Mouse (Mus musculus): ENCODE data around the gene Socs2. TPM values are rescaled to one million over a fixed set of nuclear protein-coding genes. Genes with fewer than 3 reads are reported as not detected.

The Socs2 gene
- total and polyA plus RNA-seq, 3 experiments: 16.5 to 24.9 TPM; not detected in 1

DNA sequence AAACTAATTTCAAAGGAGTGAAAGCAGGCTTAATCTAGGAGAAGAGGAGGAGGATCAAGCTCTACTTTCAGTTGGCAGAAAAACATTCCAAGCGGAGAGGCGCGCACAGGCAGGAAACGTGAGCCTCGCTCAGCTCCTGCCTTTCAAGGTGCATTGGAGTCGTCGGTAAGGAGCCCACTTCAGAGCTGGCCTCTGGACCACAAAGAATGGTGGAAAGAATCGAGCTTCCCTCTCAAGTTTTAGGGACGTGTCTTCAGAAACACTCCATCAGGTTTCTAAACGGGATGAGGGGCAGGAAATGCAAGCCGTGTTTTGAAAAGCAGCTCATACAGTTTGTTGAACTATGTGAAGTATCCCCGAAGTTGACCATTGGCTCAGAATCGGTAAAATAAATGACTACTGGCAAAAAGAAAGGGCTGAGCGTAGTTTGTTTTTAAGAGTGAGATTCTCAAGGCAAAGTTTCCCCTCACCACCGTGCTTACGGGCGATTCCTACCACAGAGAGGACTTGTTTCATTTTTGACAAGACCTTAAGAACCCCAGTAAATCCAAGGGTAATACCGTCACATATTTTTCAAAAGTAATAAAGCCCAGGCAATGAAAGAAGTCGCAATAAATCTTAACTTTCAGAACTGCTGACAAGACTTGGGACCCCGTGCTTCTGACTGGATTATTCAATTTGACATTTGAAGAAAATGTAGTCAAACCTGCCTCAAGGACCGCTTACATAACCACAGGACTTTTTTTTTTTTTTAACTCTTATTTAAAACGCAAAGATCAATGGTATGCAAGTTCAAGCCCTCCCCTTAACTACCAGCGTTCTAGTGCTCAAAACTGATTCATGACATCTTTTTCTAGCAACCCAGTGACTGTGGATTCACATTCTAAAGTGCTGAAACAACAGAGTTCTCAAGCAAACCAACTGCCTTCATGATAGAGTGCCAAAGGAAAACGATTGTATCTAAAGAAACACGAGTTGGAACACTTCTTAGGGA lies 21.9 kb downstream of the Socs2 start:
- TF ChIP-seq MYC (IDR thresholded peaks at IDR 0.05; ENCODE audit: low read depth, low read length): no peak
- TF ChIP-seq POLR2AphosphoS5 (IDR thresholded peaks at IDR 0.05; ENCODE audit: borderline replicate concordance, low read depth, low read length): no peak
- TF ChIP-seq ZMIZ1 (IDR thresholded peaks at IDR 0.05; ENCODE audit: low read depth, low read length): no peak
- no peak for TF ChIP-seq TAL1 (IDR thresholded peaks at IDR 0.05; ENCODE audit: low read length)
- no peak for TF ChIP-seq MAFK (IDR thresholded peaks at IDR 0.05; ENCODE audit: borderline replicate concordance, low read depth, low read length)
- no peak for TF ChIP-seq MAZ (IDR thresholded peaks at IDR 0.05; ENCODE audit: low read depth, low read length)
- TF ChIP-seq HCFC1 (IDR thresholded peaks at IDR 0.05; ENCODE audit: low read depth, low read length): no peak
- no peak for TF ChIP-seq JUND (IDR thresholded peaks at IDR 0.05; ENCODE audit: low read depth, low read length)
- no peak for TF ChIP-seq CHD2 (IDR thresholded peaks at IDR 0.05; ENCODE audit: low read length)
- no peak for TF ChIP-seq SIN3A (IDR thresholded peaks at IDR 0.05; ENCODE audit: low read length)
- no peak for TF ChIP-seq UBTF (IDR thresholded peaks at IDR 0.05; ENCODE audit: borderline replicate concordance, insufficient read depth, low read depth, low read length)
- no peak for TF ChIP-seq MEF2A (IDR thresholded peaks at IDR 0.05; ENCODE audit: extremely low read depth, insufficient replicate concordance, low read depth, low read length, poor library complexity, severe bottlenecking)
- no peak for TF ChIP-seq USF1 (IDR thresholded peaks at IDR 0.05; ENCODE audit: low read depth, low read length)
- no peak for TF ChIP-seq NELFE (IDR thresholded peaks at IDR 0.05; ENCODE audit: low read depth, low read length)
- no peak overlapping the region for H3K4me3 ChIP-seq (ENCODE audit: control insufficient read depth in 1 of 2, insufficient read depth in 1 of 2, low read depth in 2 of 2, low read length in 2 of 2)
- no peaks in the 10 kb centered on the region for H3K36me3 ChIP-seq (ENCODE audit: control insufficient read depth in 1 of 2, insufficient read depth in 2 of 2, low read length in 2 of 2)
- no peak overlapping the region for H3K27ac ChIP-seq (ENCODE audit: control insufficient read depth, low read depth, low read length)
- no peaks in the 10 kb centered on the region for H3K9me3 ChIP-seq (replicated peaks; ENCODE audit: insufficient read depth, low read length)
- DNase-seq (ENCODE audit: low read depth, low spot score): no peak
- H3K4me1 ChIP-seq (ENCODE audit: control insufficient read depth in 1 of 2, insufficient read depth in 2 of 2, low read length in 2 of 2): no peaks in the 10 kb centered on the region
- H3K27me3 ChIP-seq (ENCODE audit: control insufficient read depth in 1 of 2, insufficient read depth in 2 of 2, low read length in 2 of 2): no peaks in the 10 kb centered on the region
- H3K79me2 ChIP-seq (ENCODE audit: control insufficient read depth, insufficient read depth, low read length, poor library complexity): no peaks in the 10 kb centered on the region
- H3K9ac ChIP-seq (ENCODE audit: control insufficient read depth, low read depth, low read length, poor library complexity, severe bottlenecking): no peak overlapping the region

DNA sequence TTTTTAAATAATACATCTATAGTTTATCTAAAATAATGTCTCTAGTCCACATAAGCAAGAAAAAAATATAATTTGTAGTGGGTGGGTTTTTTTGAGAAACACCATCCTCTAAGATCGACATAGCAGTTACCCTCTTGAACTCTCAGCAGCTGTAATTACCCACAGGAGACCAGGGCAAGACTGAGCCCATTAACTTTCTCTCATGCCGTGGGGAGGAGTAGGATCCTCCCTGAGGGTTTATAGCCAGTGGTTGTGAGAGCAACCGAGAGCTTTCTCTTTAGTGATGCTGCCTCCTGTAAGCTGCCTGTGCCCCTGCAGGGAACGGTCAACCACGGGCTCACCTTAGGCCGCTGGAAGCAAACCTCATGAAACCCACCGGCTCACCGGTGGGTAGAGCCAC lies 24.9 kb downstream of the Socs2 start:
- no peak overlapping the region for H3K9ac ChIP-seq (ENCODE audit: control insufficient read depth, low read depth, low read length, poor library complexity, severe bottlenecking)
- DNase-seq (ENCODE audit: low read depth, low spot score): no peak
- H3K79me2 ChIP-seq (ENCODE audit: control insufficient read depth, insufficient read depth, low read length, poor library complexity): no peaks in the 10 kb centered on the region
- no peak overlapping the region for H3K4me3 ChIP-seq (ENCODE audit: control insufficient read depth in 1 of 2, insufficient read depth in 1 of 2, low read depth in 2 of 2, low read length in 2 of 2)
- no peak for TF ChIP-seq JUND (IDR thresholded peaks at IDR 0.05; ENCODE audit: low read depth, low read length)
- TF ChIP-seq CTCF (IDR thresholded peaks at IDR 0.05 in 2 of 3, conservative IDR thresholded peaks at IDR 0.05 in 1 of 3; ENCODE audit: control insufficient read depth in 1 of 3, insufficient read depth in 1 of 3, low read depth in 2 of 3, low read length in 3 of 3, poor library complexity in 1 of 3, severe bottlenecking in 1 of 3): no peak
- TF ChIP-seq ZNF384 (IDR thresholded peaks at IDR 0.05; ENCODE audit: low read depth, low read length): no peak
- no peak for TF ChIP-seq TBP (IDR thresholded peaks at IDR 0.05; ENCODE audit: low read depth, low read length)
- no peak for TF ChIP-seq MXI1 (IDR thresholded peaks at IDR 0.05; ENCODE audit: low read depth, low read length)
- no peak for TF ChIP-seq SIN3A (IDR thresholded peaks at IDR 0.05; ENCODE audit: low read length)
- no peak for TF ChIP-seq KAT2A (conservative IDR thresholded peaks at IDR 0.05; ENCODE audit: low read depth, low read length)
- TF ChIP-seq POLR2AphosphoS5 (IDR thresholded peaks at IDR 0.05; ENCODE audit: borderline replicate concordance, low read depth, low read length): no peak
- no peak for TF ChIP-seq POLR2A (IDR thresholded peaks at IDR 0.05; ENCODE audit: control insufficient read depth in 1 of 2, insufficient read depth in 1 of 2, low read depth in 1 of 2, low read length in 2 of 2, poor library complexity in 1 of 2)
- TF ChIP-seq UBTF (IDR thresholded peaks at IDR 0.05; ENCODE audit: borderline replicate concordance, insufficient read depth, low read depth, low read length): no peak
- TF ChIP-seq ELF1 (IDR thresholded peaks at IDR 0.05; ENCODE audit: low read depth, low read length): no peak
- TF ChIP-seq NELFE (IDR thresholded peaks at IDR 0.05; ENCODE audit: low read depth, low read length): no peak
- TF ChIP-seq TCF12 (IDR thresholded peaks at IDR 0.05; ENCODE audit: low read depth, low read length): no peak
- TF ChIP-seq ETS1 (IDR thresholded peaks at IDR 0.05; ENCODE audit: low read depth, low read length): no peak
- TF ChIP-seq SMC3 (IDR thresholded peaks at IDR 0.05; ENCODE audit: low read depth, low read length): no peak
- no peak for TF ChIP-seq ZKSCAN1 (IDR thresholded peaks at IDR 0.05; ENCODE audit: low read depth, low read length)
- no peak for TF ChIP-seq EP300 (IDR thresholded peaks at IDR 0.05; ENCODE audit: low read depth in 1 of 2, low read length in 2 of 2)
- TF ChIP-seq MYB (IDR thresholded peaks at IDR 0.05; ENCODE audit: low read depth, low read length): no peak
- TF ChIP-seq CHD2 (IDR thresholded peaks at IDR 0.05; ENCODE audit: low read length): no peak
- H3K4me1 ChIP-seq (ENCODE audit: control insufficient read depth in 1 of 2, insufficient read depth in 2 of 2, low read length in 2 of 2): no peaks in the 10 kb centered on the region
- H3K36me3 ChIP-seq (ENCODE audit: control insufficient read depth in 1 of 2, insufficient read depth in 2 of 2, low read length in 2 of 2): no peaks in the 10 kb centered on the region
- H3K27me3 ChIP-seq (ENCODE audit: control insufficient read depth in 1 of 2, insufficient read depth in 2 of 2, low read length in 2 of 2): no peaks in the 10 kb centered on the region
- H3K27ac ChIP-seq (ENCODE audit: control insufficient read depth, low read depth, low read length): no peak overlapping the region
- H3K9me3 ChIP-seq (replicated peaks; ENCODE audit: insufficient read depth, low read length): no peaks in the 10 kb centered on the region

All from MEL (cell line).